Mouse (Mus musculus) embryonic facial prominence, embryonic 15.5 days (tissue): ENCODE data around the gene Ccdc65. TPM values are rescaled to one million over a fixed set of nuclear protein-coding genes. Genes with fewer than 3 reads are reported as not detected.

Experiments used
- ATAC-seq: fragments of 200-750 bp; cut with Nextera tagmentation; 2 replicates; pipeline ENCODE4 v1.8.0; 2017; ENCODE audit warnings: low read depth, moderate TSS enrichment; ENCODE audit not compliant: insufficient number of reproducible peaks, low FRiP score, low TSS enrichment
- H3K27ac ChIP-seq: fragments of 300-500 bp; sonication (generic); replicated peaks from 2 replicates; pipeline ENCODE4 v1.5.1; 2015; ENCODE audit warnings: mild to moderate bottlenecking, inconsistent platforms
- H3K27me3 ChIP-seq: fragments of 300-500 bp; sonication (generic); 2 replicates; pipeline ENCODE4 v1.6.1; 2015; ENCODE audit warnings: inconsistent platforms
- H3K36me3 ChIP-seq: fragments of 300-500 bp; sonication (generic); 2 replicates; pipeline ENCODE4 v1.6.1; 2015; ENCODE audit warnings: mild to moderate bottlenecking, inconsistent platforms
- H3K4me1 ChIP-seq: fragments of 300-500 bp; sonication (generic); 2 replicates; pipeline ENCODE4 v1.6.1; 2015; ENCODE audit warnings: inconsistent platforms
- H3K4me2 ChIP-seq: fragments of 300-500 bp; sonication (generic); replicated peaks from 2 replicates; pipeline ENCODE4 v1.6.1; 2015; ENCODE audit warnings: mild to moderate bottlenecking, inconsistent platforms
- H3K4me3 ChIP-seq: fragments of 300-500 bp; sonication (generic); replicated peaks from 2 replicates; pipeline ENCODE4 v1.5.1; 2015; ENCODE audit warnings: mild to moderate bottlenecking, inconsistent platforms
- H3K9ac ChIP-seq: fragments of 300-500 bp; sonication (generic); 2 replicates; pipeline ENCODE4 v1.6.1; 2015; ENCODE audit warnings: inconsistent platforms
- H3K9me3 ChIP-seq: fragments of 300-500 bp; sonication (generic); replicated peaks from 2 replicates; pipeline ENCODE4 v1.6.1; 2016; ENCODE audit warnings: inconsistent platforms
- WGBS: fragments of 180-500 bp; shearing (Covaris S2); methylation state at CpG from one replicate; pipeline ENCODE4 v1.1.7; 2015; 5-methylcytosine and 5-hydroxymethylcytosine counted together
- polyA plus RNA-seq: library from polyadenylated mRNA; unstranded; fragments of >200 nt; fragmentation: Nextera tagmentation; extraction: Ambion mirVana; gene quantifications from 2 replicates; pipeline ENCODE4 v1.2.1, GENCODE M21; 2015

Ccdc65 gene
- 5.3 and 8.4 TPM in 2 replicates for polyA plus RNA-seq

GRCm38 (mm10) chr15:98707766-98708372, at the start of gene Ccdc65:
Ccdc65 (plus strand) TSS chr15:98708207.
- ATAC-seq = no peak; the same call in 1 of the 2 replicates
- Histone ChIP-seq H3K4me2 (peak within 1 kb of the TSS; percentile 63), H3K4me1 (peaks cover 4% of the 10 kb centered on the region), H3K27me3 (peaks cover 10% of the 10 kb centered on the region), H3K9me3 (no peaks in the 10 kb centered on the region), H3K4me3 (peak within 1 kb of the TSS; percentile 46), H3K27ac (no peak within 1 kb of the TSS), H3K36me3 (no peaks in the 10 kb centered on the region), H3K9ac (0 out of 2 replicates have a peak within 1 kb of the TSS, but pooled peaks have one; percentile 7)
- WGBS = 14% methylated on average over 16 of the region's 16 CpGs

DNA sequence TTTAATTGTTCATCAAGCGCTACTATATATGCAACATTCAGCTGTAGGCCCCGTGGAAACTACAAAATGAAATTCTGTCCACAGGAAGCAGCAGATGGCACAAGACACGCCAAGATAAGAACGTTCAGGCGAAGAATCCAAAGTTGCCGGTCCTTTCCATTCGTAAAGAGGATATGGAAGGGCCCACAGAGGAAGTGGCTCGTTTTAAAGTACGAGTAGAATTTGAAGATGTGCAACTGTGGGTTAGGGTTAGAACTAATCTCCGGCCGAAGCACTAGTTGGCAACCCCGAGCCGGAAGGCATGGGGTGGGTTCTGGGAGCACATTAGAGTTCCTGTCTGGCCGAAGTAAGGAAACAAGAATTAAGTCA, 45.8 kb upstream of the Ccdc65 start:
- Histone ChIP-seq H3K27ac (peak overlapping the region; percentile 89), H3K4me1 (peaks cover 4% of the 10 kb centered on the region; the same call in 1 of the 2 replicates), H3K36me3 (peaks cover 24% of the 10 kb centered on the region), H3K9me3 (no peaks in the 10 kb centered on the region), H3K4me2 (peak overlapping the region; percentile 64), H3K27me3 (no peaks in the 10 kb centered on the region), H3K4me3 (peak overlapping the region; percentile 80), H3K9ac (peak overlapping the region; percentile 85)
- under 1% methylated on average over 14 of the region's 14 CpGs for WGBS
- ATAC-seq = no peak; the same call in 1 of the 2 replicates

DNA sequence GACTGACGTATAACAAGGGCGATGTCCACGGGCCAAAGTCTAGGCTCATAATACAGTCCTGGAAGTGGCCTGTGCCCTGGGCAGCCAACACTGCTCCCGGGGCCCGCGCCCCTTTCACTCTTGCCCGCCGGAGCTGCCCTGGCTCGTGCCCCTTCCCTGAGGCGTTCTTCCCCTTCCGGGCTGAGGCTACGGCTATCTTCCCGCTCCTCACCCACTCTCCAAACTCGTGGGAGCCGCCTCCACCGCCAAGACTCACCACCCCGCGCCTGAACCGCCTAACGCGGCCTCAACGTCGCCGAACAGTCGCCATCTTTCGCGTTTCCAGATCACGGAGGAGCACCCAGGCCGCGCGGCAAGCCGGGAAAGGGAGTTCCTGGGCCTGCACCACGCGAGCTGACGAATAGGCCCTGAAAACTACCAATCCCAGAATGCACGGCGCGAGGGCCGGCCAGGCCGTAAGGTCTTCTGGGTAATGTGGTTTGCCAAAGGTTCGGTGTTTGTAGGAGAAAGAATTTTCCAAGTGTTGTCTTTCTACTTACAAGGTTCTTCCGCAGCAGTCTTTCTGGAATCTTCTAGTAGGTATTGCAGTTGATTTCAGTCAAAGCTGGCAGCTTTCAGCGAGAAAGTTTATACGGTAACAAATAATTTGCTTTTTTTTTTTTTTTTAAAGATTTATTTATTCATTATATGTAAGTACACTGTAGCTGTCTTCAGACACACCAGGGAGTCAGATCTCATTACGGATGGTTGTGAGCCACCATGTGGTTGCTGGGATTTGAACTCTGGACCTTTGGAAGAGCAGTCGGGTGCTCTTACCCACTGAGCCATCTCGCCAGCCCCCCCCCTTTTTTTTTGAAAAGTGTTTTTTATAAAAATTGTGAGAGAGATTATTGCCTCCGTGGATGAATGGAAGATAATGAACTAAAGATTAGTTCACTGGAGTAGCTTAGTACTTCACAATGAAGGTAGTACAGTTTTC, 45.2 kb upstream of the Ccdc65 start, which contains the start of gene Ddx23:
Ddx23 (minus strand) TSS at position 328 of the 979 bp plus-strand sequence.
- Histone ChIP-seq H3K27me3 (no peaks in the 10 kb centered on the region), H3K4me3 (peak within 1 kb of the TSS; percentile 80), H3K4me2 (peak within 1 kb of the TSS; percentile 64), H3K36me3 (peaks cover 17% of the 10 kb centered on the region), H3K4me1 (peaks cover 4% of the 10 kb centered on the region; the same call in 1 of the 2 replicates), H3K27ac (peak within 1 kb of the TSS; percentile 89), H3K9me3 (no peaks in the 10 kb centered on the region), H3K9ac (peak within 1 kb of the TSS; percentile 85)
- WGBS = 4% methylated on average over 48 of the region's 48 CpGs
- peak; percentile 95 for ATAC-seq

GRCm38 (mm10) chr15:98664042-98664907, 43.7 kb upstream of the Ccdc65 start:
- Histone ChIP-seq H3K27ac (no peak overlapping the region), H3K36me3 (0 out of 2 replicates have a peak, but pooled peaks cover 3% of the 10 kb centered on the region), H3K4me3 (no peak overlapping the region), H3K9ac (no peak overlapping the region), H3K27me3 (no peaks in the 10 kb centered on the region), H3K9me3 (no peaks in the 10 kb centered on the region), H3K4me2 (no peak overlapping the region), H3K4me1 (peaks cover 4% of the 10 kb centered on the region; the same call in 1 of the 2 replicates)
- WGBS = 72% methylated on average over 11 of the region's 11 CpGs
- ATAC-seq = no peak

DNA sequence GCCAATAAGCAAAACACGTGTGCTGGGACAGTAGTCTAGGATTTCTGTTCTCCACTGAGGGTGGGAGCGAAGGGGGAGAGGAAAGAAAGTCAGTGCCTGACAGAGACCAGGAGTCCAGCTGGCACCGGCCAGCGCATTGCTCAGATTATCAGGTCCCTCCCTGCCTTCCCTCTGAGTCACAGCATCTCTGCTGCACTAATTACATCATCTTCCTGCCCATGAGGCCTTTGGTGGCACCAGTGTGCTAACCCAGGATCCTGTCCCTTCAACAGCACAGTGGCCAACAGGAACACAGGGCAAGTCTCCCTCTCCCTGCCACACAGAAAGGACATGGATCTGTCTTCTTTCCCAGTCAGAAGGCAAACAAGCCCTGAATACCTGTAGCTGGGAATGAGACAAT, 35.4 kb upstream of the Ccdc65 start:
- Histone ChIP-seq H3K9ac (no peak overlapping the region), H3K27ac (no peak overlapping the region), H3K4me3 (no peak overlapping the region), H3K36me3 (no peaks in the 10 kb centered on the region), H3K9me3 (no peaks in the 10 kb centered on the region), H3K4me2 (no peak overlapping the region), H3K27me3 (peaks cover 39% of the 10 kb centered on the region), H3K4me1 (peaks cover 27% of the 10 kb centered on the region)
- ATAC-seq = no peak
- WGBS = 69% methylated on average over 4 of the region's 4 CpGs

GRCm38 (mm10) chr15:98673732-98674131, 34.3 kb upstream of the Ccdc65 start:
- no peak for ATAC-seq
- no peak overlapping the region for H3K9ac ChIP-seq
- H3K27ac ChIP-seq = no peak overlapping the region
- no peaks in the 10 kb centered on the region for H3K9me3 ChIP-seq
- no peak overlapping the region for H3K4me2 ChIP-seq
- H3K4me1 ChIP-seq = peaks cover 27% of the 10 kb centered on the region
- peaks cover 50% of the 10 kb centered on the region for H3K27me3 ChIP-seq
- WGBS = 82% methylated on average over 7 of the region's 7 CpGs
- no peaks in the 10 kb centered on the region for H3K36me3 ChIP-seq
- H3K4me3 ChIP-seq = no peak overlapping the region

DNA sequence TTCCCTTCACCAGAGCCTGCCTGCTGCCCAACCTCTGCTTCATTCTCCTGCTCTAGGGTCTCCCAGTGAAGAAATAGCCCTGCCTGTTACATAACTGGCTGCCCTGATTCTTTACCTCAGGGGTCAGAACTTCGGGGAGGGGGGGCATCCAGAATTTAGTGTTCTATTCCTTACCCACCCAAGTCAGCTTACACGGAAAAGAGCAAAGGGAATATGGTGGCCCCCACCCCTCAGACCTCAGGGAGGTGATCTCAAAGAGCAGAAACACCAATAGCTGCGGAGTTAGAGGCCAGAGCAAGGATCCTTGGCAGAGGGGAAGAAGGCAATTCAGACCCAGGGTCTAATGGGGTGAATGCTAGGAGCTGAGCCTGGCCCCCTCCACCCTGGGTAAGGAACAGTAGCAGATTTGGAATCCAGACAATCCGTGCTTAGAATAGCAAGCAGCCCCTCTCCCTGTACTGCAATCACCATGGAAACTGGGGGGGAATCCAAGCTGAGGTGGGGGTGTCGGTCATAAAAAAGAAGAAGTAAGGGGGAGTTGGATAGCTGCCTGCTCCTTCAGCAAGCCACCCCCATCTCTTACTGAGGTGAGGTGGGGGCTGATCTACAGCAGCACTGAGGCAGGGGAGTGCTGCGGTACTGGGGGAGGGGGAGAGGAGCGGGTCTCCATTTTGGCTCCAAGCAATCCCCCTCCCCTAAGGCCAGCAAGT, 33.6 kb upstream of the Ccdc65 start:
- Histone ChIP-seq H3K9ac (no peak overlapping the region), H3K27ac (no peak overlapping the region), H3K27me3 (peaks cover 50% of the 10 kb centered on the region), H3K4me3 (no peak overlapping the region), H3K36me3 (no peaks in the 10 kb centered on the region), H3K4me1 (peaks cover 27% of the 10 kb centered on the region), H3K4me2 (no peak overlapping the region), H3K9me3 (no peaks in the 10 kb centered on the region)
- 41% methylated on average over 7 of the region's 7 CpGs for WGBS
- no peak for ATAC-seq

DNA sequence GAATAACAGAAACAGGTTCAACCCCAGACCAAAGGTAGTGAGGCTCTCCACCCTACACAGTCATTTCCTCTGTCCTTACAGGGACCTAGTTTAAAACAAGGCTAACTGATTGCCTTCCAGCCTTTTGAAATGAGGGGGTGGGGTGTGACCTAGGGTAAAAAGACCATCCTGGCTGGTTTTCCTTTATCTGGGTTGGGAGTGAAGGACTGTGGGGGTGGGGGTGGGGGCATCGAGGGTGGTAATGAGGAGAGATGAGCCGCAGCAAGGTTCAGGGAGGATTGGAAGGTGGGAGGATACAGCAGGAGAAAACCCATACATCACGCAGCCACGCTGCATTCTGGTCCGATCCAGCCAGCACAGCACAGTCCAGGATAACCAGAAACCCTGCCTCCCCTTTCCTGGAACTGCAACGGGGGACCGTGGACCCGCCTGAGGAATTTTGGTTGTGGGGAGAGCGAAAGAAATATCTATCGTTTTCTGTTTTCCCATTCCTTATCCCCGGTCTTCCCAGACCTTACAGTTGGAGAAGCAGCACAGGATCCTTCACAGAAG, 32.9 kb upstream of the Ccdc65 start:
- H3K9me3 ChIP-seq = no peaks in the 10 kb centered on the region
- no peak for ATAC-seq
- H3K4me1 ChIP-seq = peaks cover 27% of the 10 kb centered on the region
- H3K27me3 ChIP-seq = peaks cover 50% of the 10 kb centered on the region
- no peak overlapping the region for H3K27ac ChIP-seq
- 25% methylated on average over 11 of the region's 11 CpGs for WGBS
- H3K4me3 ChIP-seq = 0 out of 2 replicates have a peak overlapping the region, but pooled peaks have one; percentile 42
- peak overlapping the region; percentile 15 for H3K4me2 ChIP-seq
- no peaks in the 10 kb centered on the region for H3K36me3 ChIP-seq
- H3K9ac ChIP-seq = no peak overlapping the region

DNA sequence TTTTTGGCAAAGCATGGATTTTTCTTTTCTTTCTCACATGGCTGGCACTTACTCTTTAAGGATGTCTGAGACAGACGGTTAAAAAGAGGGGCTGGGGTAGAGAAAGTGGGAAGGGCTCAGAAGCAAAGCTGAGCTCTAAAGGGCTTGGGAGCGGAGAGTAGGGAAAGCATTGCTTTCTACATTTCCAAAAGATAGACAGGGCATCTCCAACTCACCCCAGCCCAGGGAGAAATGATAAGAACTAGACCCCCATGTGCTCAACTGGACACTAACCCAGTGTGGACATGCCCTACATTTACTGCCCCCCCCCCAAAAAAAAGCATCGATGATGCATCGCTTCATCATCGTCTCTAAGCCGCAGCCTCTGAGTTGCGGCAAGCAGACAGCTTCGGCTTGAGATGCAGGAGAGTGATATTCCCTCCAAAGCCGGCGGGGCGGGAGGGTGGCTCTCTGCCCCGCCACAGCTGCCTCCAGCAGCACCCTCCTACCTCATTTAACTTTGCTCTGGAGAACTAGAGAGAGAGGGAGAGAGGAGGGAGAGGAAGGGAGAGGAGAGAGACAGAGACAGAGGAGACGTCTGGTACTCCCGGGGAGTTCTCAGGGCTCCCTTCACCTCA, 32.3 kb upstream of the Ccdc65 start:
- Histone ChIP-seq H3K4me3 (0 out of 2 replicates have a peak overlapping the region, but pooled peaks have one; percentile 42), H3K4me1 (peaks cover 27% of the 10 kb centered on the region), H3K27ac (no peak overlapping the region), H3K36me3 (no peaks in the 10 kb centered on the region), H3K9ac (no peak overlapping the region), H3K27me3 (peaks cover 50% of the 10 kb centered on the region), H3K4me2 (peak overlapping the region; percentile 15; the same call in 1 of the 2 replicates), H3K9me3 (no peaks in the 10 kb centered on the region)
- no peak for ATAC-seq
- WGBS = 6% methylated on average over 14 of the region's 14 CpGs
